Mouse (Mus musculus) kidney, postnatal 4 days (tissue): ENCODE measurements around the gene Rab11fip3.
A peak's percentile ranks its signal among the peaks of the same experiment; 100 is the strongest.
"Not testable (repeated sequence)": the region's sequence is repeated elsewhere in the genome, so short reads cannot be mapped to it uniquely, and the experiment has no call there.

ENCODE experiments used
- DNase-seq, 2 experiments: peaks; one replicate each; pipeline ENCODE4 v3.0.0; 2021; ENCODE audit warnings: mixed read lengths in 2 of 2

The Rab11fip3 gene

DNA sequence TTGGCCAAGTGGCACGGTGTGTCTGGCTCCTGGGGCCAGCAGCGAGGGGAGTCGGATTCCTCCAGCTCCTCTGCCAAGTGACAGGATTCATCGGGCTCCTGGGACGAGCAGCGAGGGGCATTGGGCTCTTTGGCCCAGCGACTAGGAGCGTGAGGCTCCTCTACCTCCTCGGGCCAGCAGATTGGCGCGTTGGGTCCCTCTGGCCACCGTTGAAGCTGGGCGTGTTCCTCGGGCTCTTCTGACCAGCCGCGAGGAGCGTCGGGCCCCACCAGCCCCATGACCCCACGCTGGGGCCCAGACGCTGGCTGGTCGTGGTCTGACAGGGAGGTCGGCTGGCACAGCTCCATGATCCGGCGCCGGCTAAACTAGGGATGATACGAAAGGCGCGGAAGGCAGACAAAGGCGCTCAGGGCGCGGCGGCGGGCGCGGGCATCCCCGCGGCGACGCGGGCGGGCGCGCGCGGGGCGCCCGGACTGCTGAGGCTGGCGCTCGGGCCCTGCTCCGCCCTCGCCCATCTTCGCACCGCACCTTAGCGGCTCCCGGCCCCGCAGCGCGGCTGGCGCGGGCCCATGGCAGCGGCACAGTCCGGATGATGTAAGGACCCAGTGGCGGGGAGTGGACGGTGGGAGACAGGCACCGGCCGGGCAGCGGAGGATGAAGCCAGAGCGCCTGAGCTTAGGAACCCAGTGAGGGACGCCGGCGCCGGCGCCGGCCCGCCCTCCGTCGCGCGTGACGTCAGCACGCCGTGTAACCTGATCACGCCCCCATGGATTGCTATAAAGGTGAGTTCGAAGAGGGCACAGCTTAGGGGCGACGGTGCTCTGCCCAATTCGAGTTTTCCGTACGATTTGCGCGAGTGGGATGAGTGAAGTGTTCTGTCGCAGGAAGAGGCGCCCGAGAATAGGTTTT, at the start of gene Rab11fip3:
Rab11fip3 (minus strand) TSS at position 725 of the 909 bp plus-strand sequence.
- DNase-seq: peak; percentile 90 to 93

DNA sequence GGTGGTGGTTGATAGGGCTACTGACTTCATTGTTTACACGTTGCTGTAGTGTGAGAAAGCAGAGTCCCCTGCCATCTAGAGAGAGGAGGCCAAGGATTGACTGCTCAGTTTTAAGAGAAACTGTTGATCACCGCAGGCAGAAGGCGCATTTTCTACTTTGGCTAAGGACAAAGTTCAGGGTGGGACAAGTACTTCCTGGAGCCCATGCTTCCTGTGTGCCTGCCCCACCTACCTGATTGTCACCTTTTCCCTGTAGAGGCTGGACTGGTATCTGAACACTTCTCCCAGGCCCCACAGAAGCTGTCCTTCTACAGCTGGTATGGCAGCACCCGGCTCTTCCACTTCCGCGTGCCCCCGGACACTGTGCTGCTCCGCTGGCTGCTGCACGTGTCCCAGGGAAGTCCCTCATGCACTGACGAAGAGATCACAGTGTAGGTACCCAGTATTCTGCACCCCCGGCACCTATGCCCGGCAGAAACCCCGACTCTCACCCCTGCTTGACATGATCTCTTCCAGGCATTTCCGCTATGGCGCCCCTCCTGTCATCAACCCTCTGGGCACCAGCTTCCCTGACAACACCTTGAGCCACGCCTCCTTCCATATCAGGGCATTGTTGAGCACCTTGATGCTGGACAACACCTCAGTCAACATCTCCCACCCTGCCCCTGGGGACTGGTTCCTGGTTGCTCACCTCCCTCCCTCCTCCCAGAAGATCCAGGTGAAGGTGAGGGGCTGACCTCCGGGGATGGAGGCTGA, 47.3 kb upstream of the Rab11fip3 start:
- DNase-seq: no peak

DNA sequence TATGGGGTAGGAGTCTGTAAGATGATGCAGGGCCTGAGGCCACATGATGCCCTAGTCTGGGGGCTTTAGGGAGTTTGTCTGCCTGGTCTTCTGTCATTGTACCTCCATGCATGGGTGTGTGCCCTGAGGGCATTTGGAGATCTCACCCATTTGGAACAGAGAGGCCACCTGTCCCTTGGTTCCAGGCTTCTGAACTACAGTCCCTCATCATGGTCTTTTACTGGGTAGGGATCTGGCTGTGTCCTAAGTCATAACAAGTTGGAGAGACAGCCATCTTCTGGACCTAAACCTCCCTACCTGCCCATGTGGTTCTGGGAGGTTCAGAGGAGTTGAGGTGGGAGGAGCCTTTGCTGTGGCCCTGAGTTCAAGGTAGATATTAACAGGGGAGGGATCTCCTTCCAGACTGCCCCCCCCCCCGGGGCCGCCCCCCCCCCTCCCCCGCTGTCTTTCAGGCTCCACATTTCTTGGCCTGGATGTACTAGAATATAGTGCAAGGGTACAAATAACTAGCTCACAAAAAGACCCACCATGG, 46.7 kb upstream of the Rab11fip3 start:
- peak in 1 of 2 experiments; percentile 38 for DNase-seq

DNA sequence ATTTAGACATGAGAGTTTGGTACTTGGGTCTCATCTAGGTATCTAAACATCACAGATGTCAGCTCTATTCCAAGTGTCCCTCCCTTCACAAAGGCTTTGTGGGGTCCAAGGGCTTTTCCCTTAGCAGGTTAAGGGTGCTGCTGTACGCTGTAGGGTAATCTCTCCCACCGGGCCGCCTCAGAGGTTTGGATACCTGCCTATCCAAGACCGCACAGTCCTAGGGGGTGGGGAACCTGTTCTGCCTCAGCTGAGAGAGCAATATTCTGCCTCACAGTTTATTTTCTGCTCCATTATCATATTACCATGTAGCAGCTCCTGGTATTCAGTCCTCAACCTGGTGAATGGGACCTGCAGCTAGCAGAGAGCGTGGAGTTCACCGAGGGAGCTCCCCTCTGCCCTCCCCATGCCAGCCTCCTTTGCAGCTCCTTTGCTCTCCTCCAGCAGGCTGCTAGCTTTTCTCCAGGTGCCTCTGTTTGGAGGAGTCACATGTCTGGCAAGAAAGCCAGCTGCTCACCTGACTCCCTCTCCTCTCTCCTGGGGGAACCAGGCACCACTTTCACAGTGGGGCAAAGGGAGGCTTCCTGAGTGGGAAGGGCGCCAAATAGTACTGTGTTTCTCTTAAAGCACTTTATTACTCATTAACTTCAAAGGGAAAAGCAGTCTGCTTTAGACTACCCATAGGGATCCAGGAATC, 46.0 kb upstream of the Rab11fip3 start:
- DNase-seq: peak; percentile 51 to 75

DNA sequence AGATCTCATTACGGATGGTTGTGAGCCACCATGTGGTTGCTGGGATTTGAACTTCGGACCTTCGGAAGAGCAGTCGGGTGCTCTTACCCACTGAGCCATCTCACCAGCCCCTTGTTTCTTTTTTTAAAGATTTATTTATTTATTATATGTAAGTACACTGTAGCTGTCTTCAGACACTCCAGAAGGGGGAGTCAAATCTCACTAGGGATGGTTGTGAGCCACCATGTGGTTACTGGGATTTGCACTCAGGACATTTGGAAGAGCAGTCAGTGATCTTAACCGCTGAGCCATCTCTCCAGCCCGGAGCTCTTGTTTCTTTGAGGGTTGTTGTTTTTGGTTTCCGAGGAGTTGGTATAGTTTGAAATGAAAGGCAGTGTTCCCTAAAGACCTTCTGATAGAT, 45.1 kb upstream of the Rab11fip3 start:
- DNase-seq: not testable (repeated sequence)

DNA sequence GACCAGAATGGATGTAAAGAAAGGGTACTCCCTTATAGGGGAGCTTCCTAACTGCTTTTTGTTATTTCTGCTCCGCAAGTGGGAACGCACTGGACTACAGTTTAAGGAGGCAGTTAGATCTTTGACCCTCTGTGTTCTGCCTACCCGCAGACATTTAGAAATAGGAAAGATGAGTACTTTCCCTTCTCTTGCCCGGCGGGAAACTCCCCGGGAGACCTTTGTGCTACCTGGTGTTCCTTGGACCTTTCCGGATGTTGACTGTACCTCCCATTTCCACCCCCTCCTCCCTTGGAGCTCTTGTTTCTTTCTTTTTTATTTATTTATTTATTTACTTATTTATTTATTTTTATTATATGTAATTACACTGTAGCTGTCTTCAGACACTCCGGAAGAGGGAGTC, 44.7 kb upstream of the Rab11fip3 start:
- peak in 1 of 2 experiments; percentile 49 for DNase-seq

DNA sequence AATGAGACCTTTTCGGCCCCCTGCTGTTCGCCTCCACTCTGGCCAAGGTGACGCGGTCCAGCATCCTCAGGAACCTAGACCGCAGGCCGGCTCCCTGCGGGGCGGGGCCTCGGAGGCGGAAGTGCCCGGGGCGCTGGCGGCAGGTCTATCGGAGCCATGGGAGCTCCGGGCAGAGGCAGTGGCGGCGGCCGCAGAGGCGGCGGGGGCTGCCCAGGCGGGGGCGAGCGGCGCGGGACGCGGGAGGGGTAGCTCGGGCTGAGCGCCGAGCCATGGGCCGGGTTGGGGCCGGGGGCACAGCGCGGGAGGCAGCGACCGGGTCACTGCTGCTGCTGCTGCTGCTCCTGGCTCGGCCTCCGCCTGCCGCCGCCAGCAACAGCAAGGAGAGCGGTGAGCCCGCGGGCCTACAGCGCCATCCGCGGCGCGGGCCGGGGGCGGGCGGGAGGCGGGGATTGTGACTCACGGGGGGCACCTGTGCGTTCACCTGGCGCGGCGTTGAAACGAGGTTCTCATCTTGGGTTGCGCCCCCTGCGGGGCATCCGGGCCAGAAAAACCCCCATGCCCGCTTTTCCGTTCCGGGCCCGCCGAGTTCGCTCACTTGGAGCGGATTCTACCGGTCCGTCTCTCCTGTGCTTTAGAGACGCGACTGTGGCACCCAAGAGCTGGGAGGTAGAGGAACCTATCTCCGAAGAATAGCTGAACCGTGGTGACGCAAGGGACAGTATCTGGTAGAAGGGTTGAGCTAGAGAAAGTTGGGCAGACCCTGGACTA, 44.0 kb upstream of the Rab11fip3 start, which contains the start of gene Tmem8:
Tmem8 (plus strand) TSS at position 119 of the 768 bp plus-strand sequence.
- DNase-seq: peak; percentile 79 to 88

DNA sequence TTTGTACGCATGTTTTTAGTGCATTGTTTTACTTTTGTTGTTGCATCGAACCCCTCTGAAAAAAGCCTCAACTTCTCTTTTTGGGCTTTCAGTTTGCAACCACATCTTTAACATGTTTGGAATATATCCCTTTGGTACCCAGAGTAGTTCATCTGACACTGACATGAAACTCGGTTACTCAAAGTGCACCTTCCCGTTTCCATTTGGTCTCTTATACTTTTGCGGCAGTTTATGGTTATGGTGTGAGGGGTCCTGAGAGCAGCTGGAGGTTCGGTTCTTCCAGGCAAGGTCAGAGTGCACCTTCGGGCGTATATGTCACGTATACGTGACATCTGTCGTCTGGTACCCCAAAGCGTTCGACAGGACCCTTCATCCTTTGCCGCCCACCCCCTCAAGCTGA, 43.4 kb upstream of the Rab11fip3 start:
- no peak for DNase-seq

DNA sequence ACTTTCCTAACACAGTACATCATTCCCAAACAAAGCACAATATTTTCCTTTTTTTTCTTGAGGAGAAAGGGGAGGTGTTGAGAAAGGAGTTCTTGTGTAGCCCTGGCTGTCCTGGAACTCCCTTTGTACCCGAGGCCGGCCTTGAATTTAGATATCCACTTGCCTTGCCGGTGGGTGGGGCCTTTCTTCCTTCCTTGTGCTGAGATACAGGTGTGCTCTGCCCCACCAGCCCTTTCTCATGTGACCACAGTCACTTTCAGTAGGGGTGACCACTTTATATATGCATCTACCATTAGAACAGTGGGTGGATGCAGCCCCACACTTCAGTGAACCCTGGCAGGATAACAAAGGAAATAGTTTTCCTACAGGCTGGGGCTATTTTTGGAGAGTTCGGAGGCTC, 42.4 kb upstream of the Rab11fip3 start:
- DNase-seq: no peak

DNA sequence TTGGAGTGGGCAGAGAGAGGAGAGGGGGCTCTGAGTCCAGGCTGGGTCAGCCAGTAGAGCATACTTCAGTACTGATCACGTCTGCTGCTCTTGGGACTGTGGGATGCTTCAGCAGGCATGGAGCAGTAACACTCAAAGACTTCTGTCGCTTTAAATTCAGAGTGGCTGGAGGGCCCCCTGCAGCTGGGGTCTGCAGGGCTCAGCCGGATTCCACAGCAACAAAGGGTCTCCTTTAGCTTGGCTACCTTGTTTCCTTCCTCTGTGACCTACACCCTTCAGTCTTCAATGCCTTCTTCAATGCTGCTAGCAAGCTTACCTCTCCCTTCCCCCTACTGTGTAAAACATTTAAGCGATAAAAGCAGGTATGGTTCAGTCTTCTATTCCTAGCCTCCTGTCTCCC, 41.7 kb upstream of the Rab11fip3 start:
- no peak for DNase-seq

DNA sequence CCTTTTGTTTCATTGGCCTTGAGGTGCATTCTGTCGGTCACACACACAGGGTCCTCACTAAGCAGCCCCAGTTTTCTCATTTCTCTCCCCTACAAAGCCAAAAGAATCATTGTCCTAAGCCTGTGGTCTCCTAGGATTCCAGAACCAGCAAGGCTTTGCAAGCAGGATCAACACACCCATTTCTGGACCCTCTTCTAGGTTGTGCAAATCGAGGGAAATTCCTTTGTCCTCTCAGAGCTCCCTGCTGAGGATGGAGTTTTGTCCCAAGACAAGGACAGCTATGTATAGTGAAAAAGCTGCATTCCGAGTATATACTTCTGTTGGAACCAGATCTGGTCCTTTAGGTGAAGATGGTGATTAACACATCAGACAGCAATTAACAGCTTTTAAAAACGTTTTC, 40.8 kb upstream of the Rab11fip3 start:
- DNase-seq: no peak

DNA sequence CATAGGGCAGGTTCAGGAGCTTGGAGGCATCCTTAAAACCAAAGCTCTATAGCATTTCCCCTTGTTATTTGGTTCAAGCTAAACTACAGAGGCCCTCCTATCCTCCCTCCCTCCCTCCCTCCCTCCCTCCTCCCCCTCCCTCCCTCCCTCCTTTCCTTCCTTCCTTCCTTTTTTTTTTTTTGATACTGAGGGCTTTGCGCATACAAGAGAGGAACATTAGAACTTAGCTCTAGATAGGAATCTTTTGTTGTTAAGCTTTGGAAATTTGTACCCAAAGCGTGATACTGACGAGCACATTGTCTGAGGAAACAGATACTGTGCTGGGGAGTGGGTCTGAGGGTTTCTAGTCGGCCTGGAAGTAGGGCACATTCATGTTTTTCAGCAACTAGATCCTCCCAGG, 36.3 kb upstream of the Rab11fip3 start:
- no peak for DNase-seq

DNA sequence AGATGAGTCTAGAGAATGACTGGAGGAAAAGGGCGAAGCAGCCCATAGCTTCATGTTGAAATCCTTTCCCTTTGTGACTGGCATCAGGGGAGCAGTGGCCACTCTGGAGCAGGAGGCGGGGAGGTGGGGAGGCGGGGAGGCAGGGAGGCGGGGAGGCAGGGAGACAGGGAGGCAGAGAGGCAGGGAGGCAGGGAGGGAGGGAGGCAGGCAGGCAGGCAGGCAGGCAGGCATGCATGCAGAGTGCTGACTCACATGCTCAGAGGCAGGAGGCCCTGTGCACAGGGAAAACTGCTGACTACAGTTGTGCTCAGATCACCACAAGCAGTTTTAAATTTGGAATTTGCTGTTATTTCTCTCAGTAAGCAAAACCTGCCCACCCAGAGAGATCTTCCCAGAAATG, 32.1 kb upstream of the Rab11fip3 start:
- peak; percentile 54 to 74 for DNase-seq

DNA sequence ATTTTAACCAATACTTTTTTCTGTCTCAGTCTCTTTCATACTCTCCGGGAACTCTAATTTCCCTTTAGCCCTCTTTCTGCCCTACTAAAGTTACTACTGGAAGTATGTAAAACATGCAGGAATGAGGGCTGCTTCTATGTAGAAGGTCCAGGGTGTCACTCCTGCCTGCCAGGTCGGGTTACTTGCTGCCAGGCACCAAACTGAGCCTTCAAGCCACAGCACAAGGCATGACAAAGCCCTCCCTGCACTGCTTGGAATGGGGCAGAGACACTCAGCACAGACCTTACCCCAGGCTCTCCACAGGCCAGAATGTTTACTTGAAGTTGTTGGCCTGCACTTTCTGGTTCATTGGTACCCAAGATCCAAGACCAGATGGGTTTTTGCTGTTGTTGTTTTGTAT, 30.8 kb upstream of the Rab11fip3 start:
- no peak for DNase-seq

DNA sequence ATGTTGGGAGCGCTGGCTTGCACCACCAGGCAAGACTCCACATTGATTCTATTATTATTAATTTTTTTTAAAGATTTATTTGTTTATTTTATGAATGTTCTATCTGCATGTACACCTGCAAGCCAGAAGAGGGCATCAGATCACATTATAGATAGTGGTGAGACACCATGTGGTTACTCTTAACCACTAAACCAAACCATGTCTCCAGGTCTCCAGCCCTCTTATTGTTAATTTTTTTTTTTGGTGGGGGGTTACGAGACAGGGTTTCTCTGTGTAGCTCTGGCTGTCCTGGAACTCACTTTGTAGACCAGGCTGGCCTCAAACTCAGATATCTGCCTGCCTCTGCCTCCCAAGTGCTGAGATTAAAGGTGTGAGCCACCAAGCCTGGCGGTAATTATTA, 30.0 kb upstream of the Rab11fip3 start:
- not testable (repeated sequence) for DNase-seq

DNA sequence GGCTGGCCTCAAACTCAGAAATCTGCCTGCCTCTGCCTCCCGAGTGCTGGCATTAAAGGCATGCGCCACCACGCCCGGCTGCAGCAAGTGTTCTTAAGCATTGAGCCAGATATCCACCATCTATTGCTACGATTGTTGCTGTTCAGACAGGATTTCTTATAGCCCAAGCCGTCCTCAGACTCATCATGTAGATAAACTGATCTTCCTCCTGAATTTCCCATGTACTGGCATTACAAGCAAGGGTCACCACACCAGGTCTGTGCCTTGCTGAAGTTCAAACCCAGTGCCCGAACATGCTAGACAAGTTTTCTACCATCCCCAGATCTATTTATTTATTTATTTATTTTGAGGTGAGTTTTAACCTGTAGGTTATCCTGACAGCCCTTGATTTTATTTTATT, 29.1 kb upstream of the Rab11fip3 start:
- no peak for DNase-seq

DNA sequence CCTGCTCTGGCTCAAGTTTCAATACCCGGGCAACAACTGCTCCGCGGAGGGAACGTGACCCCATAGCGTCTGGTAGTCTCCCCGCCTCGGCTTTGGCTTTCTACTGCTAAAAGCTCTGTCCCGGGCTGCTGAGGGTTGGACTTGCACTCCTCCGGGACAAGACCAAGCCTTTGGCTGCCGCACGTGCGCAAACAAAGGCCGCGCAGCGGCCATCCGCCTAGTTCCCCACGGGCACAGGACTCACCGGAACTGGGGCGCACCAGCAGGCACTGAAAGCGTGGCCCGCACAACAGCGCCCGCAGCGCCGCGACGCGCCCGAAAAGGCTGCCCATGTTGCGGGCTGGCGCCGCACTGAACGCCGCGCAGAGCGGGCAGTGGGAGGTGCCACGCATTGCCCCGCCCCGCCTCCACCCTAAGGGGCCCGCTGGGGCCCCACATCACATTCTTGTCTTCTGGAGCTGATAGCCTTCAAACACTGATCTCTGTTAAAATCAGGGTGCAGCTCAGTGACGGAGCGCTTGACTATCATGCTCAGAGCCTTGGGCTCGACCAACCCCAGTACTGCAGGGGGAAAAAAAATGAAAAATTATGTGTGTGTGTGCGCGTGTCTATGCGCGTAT, 25.9 kb upstream of the Rab11fip3 start, which contains the start of gene Nme4:
Nme4 (minus strand) TSS at position 482 of the 620 bp plus-strand sequence.
- DNase-seq: peak; percentile 75

DNA sequence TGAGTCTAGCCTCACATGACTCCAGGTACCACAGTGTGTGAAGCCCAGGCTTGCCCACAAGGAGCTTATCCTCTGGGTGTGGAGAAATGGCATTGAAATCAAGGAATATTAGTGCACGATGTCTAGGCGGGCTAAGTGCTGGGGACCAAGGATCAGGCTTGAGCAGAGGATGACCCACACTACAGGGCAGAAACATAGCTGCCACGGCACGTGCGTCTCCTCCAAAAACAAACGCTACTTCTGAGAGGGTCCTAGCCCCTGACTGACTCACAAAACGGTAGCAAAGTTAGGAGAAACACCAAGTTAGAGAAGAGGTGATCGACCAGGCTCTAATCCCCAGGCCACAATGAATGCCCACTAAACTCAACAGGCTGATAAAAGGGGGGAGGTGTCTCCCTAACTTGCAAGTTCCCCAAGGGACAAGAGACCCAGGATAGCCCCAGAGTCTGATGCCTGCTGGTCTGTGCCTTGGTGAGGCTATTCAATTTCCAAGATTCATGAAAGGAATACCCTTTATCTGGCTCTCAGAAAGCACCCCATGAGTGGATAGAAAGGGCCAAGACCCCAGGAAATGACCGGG, 25.3 kb upstream of the Rab11fip3 start:
- DNase-seq: no peak

DNA sequence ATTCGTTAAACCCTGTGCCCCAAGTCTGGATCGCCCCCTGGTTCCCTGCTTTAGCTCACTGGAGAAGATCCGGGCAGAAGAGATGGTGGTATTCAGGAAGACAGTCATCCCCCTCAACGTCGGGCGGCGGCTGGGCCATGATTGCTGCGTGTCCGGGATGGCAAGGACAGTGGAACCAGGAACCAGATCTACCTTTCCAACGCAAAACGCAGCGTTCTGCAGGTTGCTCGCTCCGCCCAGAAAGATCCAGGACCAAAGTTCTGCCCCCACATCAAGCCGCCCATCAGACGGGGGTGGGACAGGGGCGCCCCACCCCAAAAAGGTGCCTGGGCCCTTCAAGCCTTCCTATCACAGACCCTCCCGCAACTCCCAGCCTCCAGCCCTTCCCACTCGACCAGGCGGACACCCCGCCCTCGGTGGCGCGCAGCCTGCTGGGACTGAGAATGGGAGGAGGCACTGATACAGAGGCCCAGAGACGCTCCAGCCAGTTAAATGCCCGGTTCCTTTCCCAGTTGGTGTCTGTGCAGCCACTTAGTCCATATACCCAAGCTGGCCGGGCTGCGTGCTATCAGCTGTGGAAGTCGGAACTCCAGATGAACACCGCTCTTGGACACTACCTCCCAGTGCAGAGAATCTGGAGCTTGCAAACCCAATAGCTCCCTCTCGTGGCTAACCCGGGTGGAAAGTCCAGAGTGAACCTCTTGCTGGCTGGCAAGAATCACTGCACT, 20.7 kb upstream of the Rab11fip3 start, which contains the start of gene Decr2:
Decr2 (minus strand) TSS at position 433 of the 728 bp plus-strand sequence.
- DNase-seq: peak; percentile 90 to 94

DNA sequence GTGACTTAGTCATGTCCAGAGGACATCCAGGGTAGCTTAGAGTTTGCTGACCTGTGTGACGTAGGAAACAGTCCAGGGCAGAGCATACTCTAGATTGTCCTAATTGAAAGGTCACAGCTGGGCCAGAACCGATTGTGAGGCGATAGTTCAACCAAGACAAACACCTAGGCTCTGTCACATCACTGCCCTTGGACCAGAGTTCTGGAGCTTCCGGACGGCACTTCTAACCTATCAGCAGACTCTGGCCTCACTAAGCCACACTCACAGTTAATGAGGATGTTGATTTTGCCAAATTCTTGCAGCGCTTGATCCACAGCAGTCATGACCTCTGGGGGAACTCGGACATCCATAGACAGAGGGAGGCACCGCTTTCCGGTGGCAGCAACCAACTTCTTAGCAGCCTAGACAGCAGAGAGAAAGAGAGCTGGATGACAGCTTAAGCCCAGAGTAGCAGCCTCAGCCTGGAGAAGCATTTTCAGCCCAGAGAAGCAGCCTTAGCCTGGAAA, 17.8 kb upstream of the Rab11fip3 start:
- no peak for DNase-seq
